Mouse (Mus musculus): ENCODE measurements at regions not wholly inside any gene's neighbourhood (a gene's known extent, or its start where the extent isn't known, plus 50 kb on each side); places are given as distances from the start of the nearest gene placed in this dataset.
"Not testable (repeated sequence)": the region's sequence is repeated elsewhere in the genome, so short reads cannot be mapped to it uniquely, and the experiment has no call there.

- intact Hi-C loops (cut with DNase I): no loop called here
- DNase-seq (ENCODE audit: low spot score in 2 of 2): peak; percentile 22 to 51
Observed at GRCm38 (mm10) chr8:88064414-88065110, 54.0 kb upstream of the Cnep1r1 start.

DNA sequence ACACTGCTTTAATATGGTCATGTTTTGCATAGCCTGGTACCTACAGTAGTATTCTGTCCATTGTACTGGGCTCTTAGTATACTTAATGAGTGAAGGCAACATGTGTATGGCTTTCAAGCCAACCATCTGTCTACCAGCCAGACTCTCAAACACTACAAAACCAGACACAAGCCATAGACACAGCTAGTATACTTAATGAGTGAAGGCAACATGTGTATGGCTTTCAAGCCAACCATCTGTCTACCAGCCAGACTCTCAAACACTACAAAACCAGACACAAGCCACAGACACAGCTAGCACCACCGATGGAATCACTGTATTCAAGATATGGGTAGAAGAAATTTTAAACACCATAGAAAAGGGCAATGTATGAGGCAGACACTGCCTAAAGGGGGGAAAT, 59.5 kb upstream of the Cnep1r1 start:
- intact Hi-C loops (cut with DNase I): not testable (repeated sequence)

DNA sequence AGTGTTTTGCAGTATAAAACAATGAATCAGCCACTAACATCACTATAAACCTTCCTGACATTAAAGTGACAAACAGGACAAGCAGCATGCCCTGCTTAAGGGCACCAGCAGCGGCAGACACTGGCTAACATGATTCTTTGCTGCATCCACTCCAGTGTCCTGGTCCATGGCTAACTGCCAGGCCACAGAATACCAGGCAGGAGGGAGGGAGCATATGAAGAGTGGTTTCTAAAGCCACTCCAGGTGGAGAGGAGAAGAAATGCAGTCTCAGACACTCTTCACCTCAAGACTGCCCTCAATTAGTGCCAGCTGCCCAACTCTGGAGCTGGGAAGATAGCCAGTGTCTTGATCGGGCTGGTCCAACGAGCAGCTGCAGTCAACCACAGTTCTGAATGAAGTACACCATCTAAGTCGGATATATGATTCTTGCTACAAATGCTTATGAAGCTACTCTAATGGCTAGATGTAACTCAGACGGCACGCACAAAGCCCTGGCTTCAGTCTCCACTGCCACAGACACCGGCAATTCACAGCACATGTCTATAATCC, 60.8 kb upstream of the Cnep1r1 start:
- intact Hi-C loops (cut with DNase I): no loop called here
- DNase-seq (ENCODE audit: low spot score in 2 of 2): no peak

More for the DNA sequence above, 59.5 kb upstream of the Cnep1r1 start:
- DNase-seq (ENCODE audit: low spot score in 2 of 2): not testable (repeated sequence)

GRCm38 (mm10) chr8:88050651-88051050, 67.9 kb upstream of the Cnep1r1 start:
- intact Hi-C loops (cut with DNase I): no loop called here
- DNase-seq (ENCODE audit: low spot score in 2 of 2): no peak

DNA sequence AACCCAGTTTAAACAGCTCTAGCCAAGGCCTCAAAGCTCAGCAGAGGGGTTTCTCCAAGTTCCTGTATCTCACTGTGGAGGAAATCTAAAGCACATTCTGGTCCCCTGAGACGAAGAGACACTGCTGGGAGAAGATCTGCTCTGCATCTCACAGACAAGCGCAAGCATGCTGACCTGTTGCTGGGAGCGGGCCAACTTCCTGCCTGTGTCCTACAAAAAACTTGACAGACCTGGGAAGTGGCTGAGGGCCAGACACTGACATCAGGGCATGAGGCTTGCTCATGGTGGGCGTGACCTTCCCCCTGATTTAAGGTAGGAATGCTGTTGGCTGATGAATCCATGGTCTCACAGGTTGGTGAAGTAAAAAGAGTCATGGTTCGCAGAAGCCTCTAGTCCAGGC, 69.5 kb upstream of the Cnep1r1 start:
- intact Hi-C loops (cut with DNase I): no loop called here
- DNase-seq (ENCODE audit: low spot score in 2 of 2): no peak

DNA sequence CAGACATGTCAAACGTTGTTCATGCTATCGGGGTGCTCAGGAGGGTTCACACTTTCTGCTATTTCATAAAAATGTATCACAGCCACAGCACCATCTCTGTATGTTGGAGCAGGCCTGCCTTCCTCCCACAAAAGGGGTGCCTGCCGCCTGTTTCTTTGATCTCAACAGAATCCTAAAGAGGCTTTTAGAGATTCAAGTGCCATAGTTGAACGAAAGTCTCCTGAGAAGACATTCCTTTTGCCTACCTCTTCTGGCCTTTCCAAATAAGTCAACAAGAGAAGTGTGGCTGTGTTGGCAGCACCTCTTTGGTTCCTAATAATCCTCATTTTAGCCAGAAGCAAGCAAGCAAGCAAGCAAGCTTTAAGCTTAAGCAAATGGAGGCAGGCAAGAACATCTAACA, 72.6 kb upstream of the Cnep1r1 start:
- intact Hi-C loops (cut with DNase I): no loop called here
- DNase-seq (ENCODE audit: low spot score in 2 of 2): no peak

GRCm38 (mm10) chr8:88039286-88039685, 79.3 kb upstream of the Cnep1r1 start:
- intact Hi-C loops (cut with DNase I): no loop called here
- no peak for DNase-seq (ENCODE audit: low spot score in 2 of 2)

DNA sequence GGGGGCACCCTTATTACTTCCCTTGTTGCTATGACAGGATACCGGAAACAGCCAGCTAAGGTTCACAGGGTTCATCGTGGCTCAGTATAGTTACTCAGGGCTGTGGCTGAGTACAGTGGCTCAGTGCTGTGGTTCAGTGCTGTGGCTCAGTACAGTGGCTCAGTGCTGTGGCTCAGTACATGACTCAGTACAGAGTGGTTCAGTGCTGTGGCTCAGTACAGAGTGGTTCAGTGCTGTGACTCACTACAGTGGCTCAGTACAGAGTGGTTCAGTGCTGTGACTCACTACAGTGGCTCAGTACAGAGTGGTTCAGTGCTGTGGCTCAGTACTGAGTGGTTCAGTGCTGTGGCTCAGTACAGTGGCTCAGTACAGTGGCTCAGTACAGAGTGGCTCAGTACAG, 78.6 kb upstream of the Zfp423 start:
- intact Hi-C loops (cut with DNase I): no loop called here
- no peak for DNase-seq (ENCODE audit: low spot score in 2 of 2)

DNA sequence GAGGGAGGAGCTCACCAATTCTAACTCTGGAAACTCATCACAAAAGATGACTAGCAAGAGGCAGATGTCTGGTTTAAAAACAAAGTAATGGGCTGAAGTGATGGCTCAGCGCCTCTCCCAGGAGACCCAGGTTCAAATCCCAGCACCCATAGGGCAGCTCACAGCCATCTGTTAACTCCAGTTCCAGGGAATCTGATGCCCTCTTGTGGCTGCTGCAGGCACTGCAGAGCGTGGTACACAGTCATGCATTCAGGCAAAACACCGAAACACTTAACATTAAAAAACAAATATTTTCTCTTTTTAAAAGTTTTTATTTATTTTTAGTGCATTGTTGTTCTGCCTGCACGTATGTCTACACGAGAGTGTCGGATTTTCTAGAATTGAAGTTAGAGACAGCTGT, 73.7 kb upstream of the Zfp423 start:
- intact Hi-C loops (cut with DNase I): no loop called here
- no peak for DNase-seq (ENCODE audit: low spot score in 2 of 2)

DNA sequence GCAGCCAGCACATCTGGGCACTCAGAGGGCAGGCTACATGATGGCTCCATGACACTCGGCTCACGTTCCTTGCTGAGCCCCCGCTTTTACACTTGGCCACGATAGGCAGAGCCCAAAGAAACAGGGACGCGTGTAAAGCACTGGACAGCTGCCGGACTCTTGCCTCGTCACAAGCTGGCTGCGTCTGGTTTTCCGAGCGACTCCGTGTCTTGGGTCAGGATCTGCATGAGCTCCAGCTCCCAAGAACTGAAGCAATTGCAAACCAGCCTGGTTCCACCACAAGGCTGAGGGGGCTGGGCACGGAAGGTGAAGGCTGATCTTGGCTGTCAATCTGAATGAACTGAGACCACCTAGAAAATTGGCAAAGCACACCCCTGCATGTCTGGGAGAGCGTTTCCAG, 65.1 kb upstream of the Zfp423 start:
- DNase-seq (ENCODE audit: low spot score in 2 of 2): no peak
- intact Hi-C loops (cut with DNase I): loop anchor here (5.0 kb wide), 2 partner anchors 307 to 432 kb away; no protein-coding TSS in a partner anchor

DNA sequence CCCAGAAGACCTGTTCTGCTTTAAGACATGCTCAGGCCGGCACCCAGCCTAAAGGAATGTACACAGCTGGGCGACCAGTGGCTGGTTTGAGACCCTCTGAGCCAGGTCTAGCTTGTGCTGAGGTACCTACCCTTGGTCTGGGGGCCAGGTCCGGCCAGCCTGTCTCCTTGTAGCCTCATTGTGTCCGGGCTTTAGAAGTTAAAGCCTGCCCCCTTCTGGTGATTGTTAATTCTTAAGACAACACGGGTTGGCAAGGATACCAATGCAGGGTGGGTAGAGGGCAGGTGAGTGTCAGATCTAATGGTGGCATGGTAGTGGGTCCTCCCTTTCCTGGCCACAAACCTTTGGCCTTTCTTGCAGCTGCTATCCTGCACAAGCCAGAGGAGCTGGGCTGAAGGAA, 64.0 kb upstream of the Zfp423 start:
- intact Hi-C loops (cut with DNase I): loop anchor here (5.0 kb wide), 2 partner anchors 306 to 431 kb away; no protein-coding TSS in a partner anchor
- peak; percentile 42 to 52 for DNase-seq (ENCODE audit: low spot score in 2 of 2)

GRCm38 (mm10) chr8:88022776-88023385, 63.5 kb upstream of the Zfp423 start:
- intact Hi-C loops (cut with DNase I): loop anchor here (5.0 kb wide), 2 partner anchors 306 to 431 kb away; no protein-coding TSS in a partner anchor
- no peak for DNase-seq (ENCODE audit: low spot score in 2 of 2)

DNA sequence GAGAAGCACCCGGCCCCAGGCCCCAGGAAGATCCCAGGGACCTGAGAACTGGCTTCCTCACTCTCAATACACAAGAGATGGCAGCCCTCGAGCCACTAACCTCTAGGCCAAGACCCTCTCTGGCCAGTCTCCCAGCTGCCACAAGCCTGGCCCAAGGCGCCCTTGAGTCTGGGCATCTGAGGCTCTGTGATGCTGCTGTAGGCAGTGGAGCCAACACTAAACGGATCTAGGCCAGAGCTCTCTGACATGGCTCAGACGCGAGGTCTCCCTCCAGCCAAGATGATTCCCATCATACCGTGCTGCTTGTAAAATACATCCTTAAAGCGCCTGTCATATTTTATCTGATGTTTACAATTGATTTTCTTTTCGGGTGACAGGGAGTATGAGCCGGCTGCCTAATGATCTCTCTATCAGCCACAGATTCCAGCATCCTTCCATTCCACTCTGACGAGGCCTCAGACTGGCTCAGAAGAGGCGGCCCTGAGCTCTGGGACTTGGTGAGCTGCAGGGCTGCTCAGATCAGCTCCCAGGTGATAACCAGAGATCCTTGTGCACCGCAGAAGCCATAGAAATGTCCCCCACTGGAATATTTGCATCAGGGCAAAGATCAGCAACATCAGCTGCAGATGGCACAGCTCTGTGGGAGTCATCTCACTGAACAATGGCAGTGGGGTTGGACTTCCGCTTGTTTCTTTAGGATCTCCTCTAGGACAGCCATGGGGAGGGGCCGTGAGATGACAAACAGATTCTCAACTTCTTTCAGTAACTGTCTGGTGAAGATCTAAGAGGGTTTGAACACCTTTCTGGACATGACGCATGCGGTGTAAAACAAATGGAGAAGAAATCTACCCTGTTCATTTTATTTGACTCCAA, 60.1 kb upstream of the Zfp423 start:
- intact Hi-C loops (cut with DNase I): loop anchor here (5.0 kb wide), 2 partner anchors 302 to 427 kb away; no protein-coding TSS in a partner anchor
- no peak for DNase-seq (ENCODE audit: low spot score in 2 of 2)

DNA sequence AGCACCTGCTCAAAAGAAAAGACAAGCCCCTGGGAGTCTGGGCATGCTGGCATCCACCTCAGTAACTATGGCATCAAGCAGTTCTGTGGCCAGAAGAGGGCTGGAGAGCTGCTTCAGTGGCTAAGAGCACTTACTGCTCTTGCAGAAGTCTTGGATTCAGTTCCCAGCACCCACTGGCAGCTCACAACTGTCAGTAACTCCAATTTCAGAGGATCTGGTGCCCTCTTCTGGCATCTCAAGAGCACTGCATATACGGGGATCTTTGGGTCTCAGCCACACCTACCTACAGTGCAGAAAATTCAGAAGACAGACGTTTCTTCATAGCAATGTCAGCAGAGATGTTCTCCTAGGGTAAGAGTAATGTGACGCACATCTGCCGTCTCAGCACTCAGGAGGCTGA, 59.1 kb upstream of the Zfp423 start:
- no peak for DNase-seq (ENCODE audit: low spot score in 2 of 2)
- intact Hi-C loops (cut with DNase I): no loop called here

DNA sequence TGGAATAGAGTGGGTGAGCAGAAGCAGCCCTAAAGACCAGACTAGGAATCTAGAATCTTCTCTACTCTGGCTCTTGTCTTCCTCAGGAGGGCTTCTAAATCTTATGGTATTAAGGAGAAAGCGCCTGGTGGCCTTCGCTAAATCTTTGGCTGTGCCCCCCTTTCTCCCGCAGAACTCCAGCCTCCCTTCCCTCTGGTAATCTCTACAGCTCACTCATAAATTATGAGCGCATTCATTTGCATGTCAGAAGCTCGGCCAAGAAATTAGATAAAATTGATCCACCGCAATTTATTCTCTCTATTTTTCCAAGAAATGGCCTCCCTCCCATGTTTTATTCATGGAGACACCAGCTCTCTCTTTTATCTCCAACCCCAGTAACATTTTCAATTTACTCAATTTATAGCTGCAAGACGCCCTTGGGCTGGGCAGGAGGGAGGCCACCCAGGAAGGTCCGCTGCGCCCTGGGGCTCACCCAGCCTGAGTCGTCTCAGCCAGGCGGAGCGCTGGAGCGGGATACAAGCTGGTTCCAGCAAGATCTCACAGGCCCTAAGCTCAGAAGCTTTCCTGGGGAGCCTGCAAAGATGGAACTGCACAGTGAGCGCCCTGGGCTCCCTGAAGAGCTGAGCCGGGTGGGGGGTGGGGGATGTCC, 52.9 kb upstream of the Zfp423 start:
- DNase-seq (ENCODE audit: low spot score in 2 of 2): no peak
- intact Hi-C loops (cut with DNase I): no loop called here

GRCm38 (mm10) chr8:88010566-88010965, 51.2 kb upstream of the Zfp423 start:
- peak; percentile 18 to 31 for DNase-seq (ENCODE audit: low spot score in 2 of 2)
- intact Hi-C loops (cut with DNase I): no loop called here

- intact Hi-C loops (cut with DNase I): no loop called here
- DNase-seq (ENCODE audit: low spot score in 2 of 2): no peak
Observed at GRCm38 (mm10) chr8:88009878-88010277, 50.5 kb upstream of the Zfp423 start.
